Mouse (Mus musculus): ENCODE measurements around the gene Gpc5.
A peak's percentile ranks its signal among the peaks of the same experiment; 100 is the strongest.

Gene Gpc5

GRCm38 (mm10) chr14:115546516-115547282 is 454.7 kb downstream of the Gpc5 start:
- DNase-seq (ENCODE audit: low read depth, low spot score): no peak

DNA sequence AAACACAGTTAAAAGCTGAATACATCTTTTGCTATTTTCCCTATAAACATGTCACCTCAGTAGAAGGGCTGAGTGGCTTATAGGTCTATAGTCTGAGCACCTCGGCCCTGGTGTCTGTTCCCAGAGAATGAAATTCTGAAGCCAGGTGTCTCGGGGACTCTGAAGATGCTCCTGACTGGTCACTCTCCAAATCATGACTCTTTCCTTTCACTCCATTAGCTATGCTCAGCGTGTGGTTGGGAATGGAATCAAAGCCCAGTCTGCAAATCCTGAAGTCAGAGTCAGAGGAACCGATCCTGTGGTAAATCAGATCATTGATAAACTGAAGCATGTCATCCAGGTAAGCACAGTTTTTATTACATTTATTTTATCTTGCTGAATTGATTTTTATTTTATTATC is 460.0 kb downstream of the Gpc5 start:
- no peak for DNase-seq (ENCODE audit: low read depth, low spot score)

DNA sequence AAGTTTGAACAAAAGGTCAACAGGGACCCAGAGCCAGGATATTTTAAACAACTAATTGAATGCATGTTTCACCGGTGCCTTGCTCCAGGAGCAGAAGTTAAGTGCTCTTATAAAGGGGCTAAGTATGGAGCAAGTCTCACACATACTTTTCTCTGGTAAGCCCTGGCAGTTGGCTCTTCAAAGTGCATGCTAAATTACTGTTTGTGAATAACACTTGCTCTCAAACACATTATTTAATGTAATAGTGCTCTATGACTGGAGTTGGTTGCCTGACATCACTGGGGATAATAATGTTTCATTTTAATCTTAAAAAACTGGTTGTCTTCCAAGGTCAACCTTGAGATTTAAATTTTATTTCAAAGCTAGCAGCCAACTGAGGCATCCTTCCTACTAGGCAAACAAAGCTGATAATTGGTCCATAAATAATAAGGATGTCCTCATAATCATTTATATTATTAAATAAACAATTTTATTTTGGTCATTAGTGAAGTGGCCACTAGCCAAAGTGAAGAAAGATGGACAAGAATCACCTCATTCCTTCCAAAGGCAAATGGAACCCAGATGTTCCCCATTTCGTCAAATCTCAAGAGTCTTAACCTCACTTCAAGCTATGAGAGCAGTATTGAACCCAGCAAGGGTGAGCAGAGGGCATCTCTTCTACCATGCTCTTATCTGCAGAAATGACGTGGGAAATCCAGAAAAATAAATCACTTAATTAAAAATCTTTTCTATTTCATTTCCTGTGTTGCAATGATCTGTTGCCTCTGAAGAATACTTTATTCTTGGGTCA is 488.6 kb downstream of the Gpc5 start:
- no peak for DNase-seq (ENCODE audit: low read depth, low spot score)

DNA sequence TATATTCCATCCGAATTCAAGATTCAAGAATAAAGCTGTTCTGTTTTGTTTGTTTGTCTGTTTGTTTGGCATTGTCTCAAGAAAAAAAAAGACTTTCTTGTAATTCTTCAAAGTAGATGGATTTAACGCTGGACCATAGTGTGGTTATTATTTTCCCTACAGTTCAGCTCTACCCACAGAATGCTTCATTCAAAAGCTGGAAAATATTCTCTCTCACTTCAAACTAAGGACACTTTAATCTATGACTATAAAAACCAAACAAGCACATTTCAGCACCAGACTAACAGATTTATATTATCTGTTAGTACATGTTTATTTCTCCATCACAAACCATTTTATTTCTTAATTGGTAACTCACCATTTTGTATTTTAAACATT is 489.2 kb downstream of the Gpc5 start:
- DNase-seq (ENCODE audit: low read depth, low spot score): no peak

- peak; percentile 9 for DNase-seq (ENCODE audit: low read depth, low spot score)
These were observed 508.4 kb downstream of the Gpc5 start for GRCm38 (mm10) chr14:115600259-115601029.

DNA sequence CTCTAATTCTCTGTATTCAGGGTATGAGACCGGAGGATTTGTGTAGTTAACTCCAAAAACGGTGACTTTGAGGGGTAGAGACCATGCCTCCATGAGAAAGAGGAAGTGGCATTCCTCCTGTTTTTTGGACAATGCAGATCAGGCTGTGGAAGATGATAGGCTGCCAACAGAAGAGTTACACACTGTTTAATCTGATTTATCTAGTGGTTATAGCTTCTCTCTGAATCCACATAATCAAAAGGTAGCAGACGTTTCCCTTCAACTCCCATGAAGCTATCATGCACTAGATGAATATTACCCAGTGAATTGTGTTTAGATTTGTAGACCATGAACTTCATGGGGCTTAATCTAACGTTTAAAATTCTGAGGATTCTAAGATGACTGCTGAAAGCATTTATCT is 522.1 kb downstream of the Gpc5 start:
- no peak for DNase-seq (ENCODE audit: low read depth, low spot score)

DNA sequence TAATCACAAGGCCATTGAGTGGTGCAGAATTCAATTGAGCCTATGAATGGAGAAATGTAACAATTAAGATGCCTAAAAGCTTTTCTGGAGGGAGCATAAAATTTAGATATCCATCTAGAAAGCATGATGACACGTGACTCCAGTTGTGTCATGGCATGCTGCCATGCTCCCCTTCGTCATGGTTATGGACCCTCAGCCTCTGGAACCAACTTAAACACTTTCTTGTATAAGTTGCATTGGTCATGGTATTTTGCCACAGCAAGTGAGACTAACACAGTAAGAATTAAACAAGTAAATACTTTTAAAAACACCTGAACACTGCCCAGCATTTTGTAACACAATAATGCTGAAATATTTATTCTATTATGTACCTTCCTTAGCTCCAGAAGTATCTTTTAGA is 524.3 kb downstream of the Gpc5 start:
- no peak for DNase-seq (ENCODE audit: low read depth, low spot score)

DNA sequence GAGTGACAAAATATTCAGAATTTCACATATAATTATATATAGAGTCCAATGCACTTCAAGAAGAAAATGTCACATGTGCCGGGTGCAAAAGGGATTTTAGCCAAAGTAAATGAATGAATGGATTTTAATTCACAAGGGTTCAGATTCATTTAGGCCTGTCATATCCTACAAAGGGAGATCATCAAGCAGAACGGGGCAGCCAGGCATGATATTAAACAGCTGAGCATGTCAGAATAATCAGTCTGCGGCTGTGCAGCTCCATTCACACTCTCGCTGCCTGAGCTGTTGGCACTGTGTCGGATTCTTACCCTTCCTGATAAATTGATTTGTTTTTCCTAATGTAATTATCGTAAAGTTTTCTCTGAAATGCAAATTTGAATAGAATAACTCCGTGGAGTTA is 524.8 kb downstream of the Gpc5 start:
- DNase-seq (ENCODE audit: low read depth, low spot score): no peak

DNA sequence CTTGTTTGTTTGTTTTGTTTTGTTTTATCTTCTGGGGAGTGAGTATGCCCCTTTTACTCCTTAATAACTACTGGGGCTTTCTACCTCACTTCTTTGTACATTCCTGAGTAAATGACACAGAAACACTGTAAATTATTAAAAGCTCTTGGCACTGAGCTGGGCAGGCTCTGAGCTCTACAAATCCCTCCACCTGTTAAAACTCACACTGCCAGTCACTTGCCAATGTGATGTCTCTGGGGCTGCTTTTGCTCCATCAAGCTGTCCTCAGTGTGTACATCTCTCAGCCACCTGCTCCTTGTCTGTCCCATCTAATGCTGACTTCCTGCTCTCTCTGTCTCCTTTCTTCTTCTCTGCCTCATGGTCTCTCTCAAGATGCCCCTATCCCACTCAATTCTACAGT is 528.5 kb downstream of the Gpc5 start:
- DNase-seq (ENCODE audit: low read depth, low spot score): no peak

GRCm38 (mm10) chr14:115631160-115631898 is 539.3 kb downstream of the Gpc5 start:
- DNase-seq (ENCODE audit: low read depth, low spot score): no peak

GRCm38 (mm10) chr14:115633311-115633710 is 541.3 kb downstream of the Gpc5 start:
- no peak for DNase-seq (ENCODE audit: low read depth, low spot score)

DNA sequence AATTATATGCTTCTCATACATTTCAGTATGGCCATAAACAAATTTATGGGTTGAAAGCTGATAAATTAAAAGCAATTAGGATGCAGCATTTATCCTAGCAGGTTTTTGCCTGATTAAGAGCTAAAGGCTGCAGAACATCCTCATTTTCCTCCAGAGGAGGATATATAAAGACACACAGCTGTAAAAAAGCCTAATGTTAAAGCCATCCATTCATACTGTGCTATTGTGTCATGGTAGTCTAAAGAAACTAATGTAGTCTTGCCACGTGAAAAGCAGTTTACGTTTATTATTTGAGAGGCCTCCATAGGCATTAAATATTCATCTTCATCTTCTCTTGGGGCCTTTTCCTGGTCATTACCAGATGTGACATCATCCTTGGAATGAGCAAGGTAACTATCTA is 587.9 kb downstream of the Gpc5 start:
- no peak for DNase-seq (ENCODE audit: low read depth, low spot score)

DNA sequence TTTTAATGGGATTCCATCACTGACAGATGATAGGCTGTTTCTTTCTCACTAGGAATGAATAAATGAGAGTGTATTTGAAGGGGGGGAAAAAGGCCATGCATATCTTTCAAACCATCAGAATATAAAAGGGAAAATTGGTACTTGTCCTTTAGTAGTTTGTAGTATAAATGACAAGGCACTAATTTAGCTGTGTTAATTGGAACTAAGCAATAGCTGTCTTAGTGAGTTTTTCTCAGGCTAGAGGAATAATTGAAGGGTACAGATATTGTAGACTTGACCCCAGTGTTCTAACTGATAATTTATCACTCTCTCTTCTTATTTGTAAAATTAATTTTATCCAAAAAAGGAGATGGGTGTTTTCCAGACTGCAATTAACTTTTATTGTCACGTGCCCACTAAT is 654.0 kb downstream of the Gpc5 start:
- DNase-seq (ENCODE audit: low read depth, low spot score): no peak

GRCm38 (mm10) chr14:115760241-115760640 is 668.2 kb downstream of the Gpc5 start:
- DNase-seq (ENCODE audit: low read depth, low spot score): no peak

- DNase-seq (ENCODE audit: low read depth, low spot score): no peak
These were observed 687.6 kb downstream of the Gpc5 start for GRCm38 (mm10) chr14:115779382-115780177.

DNA sequence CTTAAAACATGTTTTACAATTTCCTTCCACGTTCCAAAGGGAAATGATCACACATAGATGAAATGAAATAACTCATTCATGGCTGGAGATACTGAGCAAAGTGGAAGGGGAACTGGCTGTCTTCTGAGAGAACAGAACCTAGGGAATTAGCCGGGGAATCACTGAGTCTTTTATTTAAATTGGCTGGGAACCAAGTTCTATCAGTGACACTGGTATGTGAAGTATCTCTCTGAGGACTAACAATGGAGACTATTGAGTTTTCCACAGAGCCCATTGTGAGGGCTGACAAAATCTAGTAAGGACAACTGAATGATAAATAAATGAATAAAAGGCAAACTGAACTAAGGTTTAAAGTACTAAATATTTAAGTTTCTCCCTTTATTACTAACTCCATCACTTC is 712.7 kb downstream of the Gpc5 start:
- DNase-seq (ENCODE audit: low read depth, low spot score): no peak

GRCm38 (mm10) chr14:115819021-115819420 is 727.0 kb downstream of the Gpc5 start:
- peak; percentile 23 for DNase-seq (ENCODE audit: low read depth, low spot score)

GRCm38 (mm10) chr14:115821657-115822056 is 729.6 kb downstream of the Gpc5 start:
- no peak for DNase-seq (ENCODE audit: low read depth, low spot score)

- DNase-seq (ENCODE audit: low read depth, low spot score): no peak
These were observed 738.5 kb downstream of the Gpc5 start for GRCm38 (mm10) chr14:115830485-115830884.

DNA sequence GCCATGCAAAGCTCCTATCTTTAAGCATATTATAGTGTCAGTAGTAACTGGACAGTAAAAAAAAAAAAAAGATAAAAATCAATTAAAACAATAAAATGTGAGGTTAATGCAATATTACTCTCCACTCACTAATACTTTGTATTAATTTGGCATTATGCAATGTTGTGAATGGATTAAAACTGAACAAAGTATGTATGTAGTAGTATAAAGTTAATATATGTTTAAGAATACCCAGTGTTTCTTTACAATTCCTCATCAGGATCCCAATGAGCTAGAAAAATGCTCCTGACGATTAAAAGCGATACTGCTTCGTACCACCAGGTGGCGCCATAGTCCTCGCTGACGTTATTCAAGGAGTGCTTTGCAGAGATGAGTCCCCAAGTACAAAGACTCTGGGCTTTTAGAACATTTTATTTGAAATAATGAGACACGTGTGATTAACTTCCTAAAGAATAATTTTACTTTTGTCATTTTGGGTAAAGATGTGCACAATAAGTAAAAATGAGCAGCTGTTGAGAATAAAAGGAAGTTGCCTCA is 739.3 kb downstream of the Gpc5 start:
- DNase-seq (ENCODE audit: low read depth, low spot score): peak; percentile 59

All from embryo, embryonic 11.5 days (tissue).